Mouse (Mus musculus): ENCODE measurements at regions not wholly inside any gene's neighbourhood (a gene's known extent, or its start where the extent isn't known, plus 50 kb on each side); places are given as distances from the start of the nearest gene placed in this dataset.

GRCm38 (mm10) chr1:52553871-52554270, 53.4 kb upstream of the Nab1 start:
- no peak for DNase-seq (ENCODE audit: low read depth, low spot score)
- no peak for ATAC-seq
- ChIA-PET CTCF (interaction anchor here (2.5 kb wide), 1 partner anchor 11 kb away, joined by 8 read pairs; no protein-coding TSS in a partner anchor), POLR2A (no interaction called here)
- no peak for TF ChIP-seq CTCF (IDR thresholded peaks at IDR 0.05)
- in situ Hi-C loops (cut with MboI; ENCODE audit: low pct_unique_long_range_greater_than_20kb): no loop called here
- no peaks in the 10 kb centered on the region for H3K27me3 ChIP-seq

- no peak for TF ChIP-seq CTCF (IDR thresholded peaks at IDR 0.05)
- no peak for DNase-seq (ENCODE audit: low read depth, low spot score)
- CTCF ChIA-PET: interaction anchor here (0.7 to 1.7 kb wide), 2 partner anchors 11 to 12 kb away, joined by 3 to 8 read pairs; no protein-coding TSS in a partner anchor
- no peak for ATAC-seq
- H3K27me3 ChIP-seq: no peaks in the 10 kb centered on the region
- in situ Hi-C loops (cut with MboI; ENCODE audit: low pct_unique_long_range_greater_than_20kb): loop anchor here (5.0 kb wide), 1 partner anchor 51 kb away; no protein-coding TSS in a partner anchor
- POLR2A ChIA-PET: no interaction called here
Measured at GRCm38 (mm10) chr1:52565812-52566211, 64.7 kb upstream of the Nemp2 start.

GRCm38 (mm10) chr1:52571674-52572073, 58.8 kb upstream of the Nemp2 start:
- H3K27me3 ChIP-seq: no peaks in the 10 kb centered on the region
- CTCF ChIA-PET: no interaction called here
- no peak for TF ChIP-seq CTCF (IDR thresholded peaks at IDR 0.05)
- POLR2A ChIA-PET: no interaction called here
- ATAC-seq (no peak), DNase-seq (ENCODE audit: low read depth, low spot score) (no peak)
- in situ Hi-C loops (cut with MboI; ENCODE audit: low pct_unique_long_range_greater_than_20kb): no loop called here

- peak; percentile 67 for ATAC-seq
- POLR2A ChIA-PET: no interaction called here
- in situ Hi-C loops (cut with MboI; ENCODE audit: low pct_unique_long_range_greater_than_20kb): no loop called here
Measured at GRCm38 (mm10) chr1:52578298-52579056, 52.0 kb upstream of the Nemp2 start.

GRCm38 (mm10) chr1:52580132-52580896, 50.2 kb upstream of the Nemp2 start:
- ATAC-seq (no peak), DNase-seq (ENCODE audit: low read depth, low spot score) (no peak)
- in situ Hi-C loops (cut with MboI; ENCODE audit: low pct_unique_long_range_greater_than_20kb): no loop called here
- ChIA-PET CTCF (interaction anchor here (0.9 kb wide), 1 partner anchor 49 kb away, joined by 3 read pairs; no protein-coding TSS in a partner anchor), POLR2A (no interaction called here)
- TF ChIP-seq CTCF (IDR thresholded peaks at IDR 0.05): no peak
- no peaks in the 10 kb centered on the region for H3K27me3 ChIP-seq

More at GRCm38 (mm10) chr1:52578298-52579056, 52.0 kb upstream of the Nemp2 start:
- DNase-seq (ENCODE audit: low read depth, low spot score): peak; percentile 20
- TF ChIP-seq CTCF (IDR thresholded peaks at IDR 0.05): no peak
- H3K27me3 ChIP-seq: no peaks in the 10 kb centered on the region
- CTCF ChIA-PET: interaction anchor here (1.6 kb wide), 1 partner anchor 41 kb away, joined by 3 read pairs; no protein-coding TSS in a partner anchor

All from Patski (cell line).